Mouse (Mus musculus) hindbrain, embryonic 12.5 days (tissue): ENCODE data around the gene Auh. TPM values are rescaled to one million over a fixed set of nuclear protein-coding genes. Genes with fewer than 3 reads are reported as not detected.

Source experiments
- ATAC-seq: fragments of 200-750 bp; cut with Nextera tagmentation; 2 replicates; pipeline ENCODE4 v1.8.0; 2017; ENCODE audit warnings: moderate TSS enrichment; ENCODE audit not compliant: low FRiP score
- H3K27ac ChIP-seq: fragments of 300-500 bp; sonication (generic); 2 replicates; pipeline ENCODE4 v1.5.1; 2016; ENCODE audit warnings: mild to moderate bottlenecking
- H3K27me3 ChIP-seq: fragments of 300-500 bp; sonication (generic); 2 replicates; pipeline ENCODE4 v1.6.1; 2016; ENCODE audit warnings: mild to moderate bottlenecking
- H3K36me3 ChIP-seq: fragments of 300-500 bp; sonication (generic); 2 replicates; pipeline ENCODE4 v1.6.1; 2016; ENCODE audit warnings: mild to moderate bottlenecking
- H3K4me1 ChIP-seq: fragments of 300-500 bp; sonication (generic); 2 replicates; pipeline ENCODE4 v1.6.1; 2016
- H3K4me2 ChIP-seq: fragments of 300-500 bp; sonication (generic); replicated peaks from 2 replicates; pipeline ENCODE4 v1.6.1; 2016; ENCODE audit warnings: mild to moderate bottlenecking
- H3K4me3 ChIP-seq: fragments of 300-500 bp; sonication (generic); 2 replicates; pipeline ENCODE4 v1.5.1; 2016; ENCODE audit warnings: mild to moderate bottlenecking
- H3K9ac ChIP-seq: fragments of 300-500 bp; sonication (generic); 2 replicates; pipeline ENCODE4 v1.6.1; 2016; ENCODE audit warnings: mild to moderate bottlenecking, moderate library complexity
- H3K9me3 ChIP-seq: fragments of 300-500 bp; sonication (generic); replicated peaks from 2 replicates; pipeline ENCODE4 v1.6.1; 2016; ENCODE audit warnings: mild to moderate bottlenecking
- WGBS: fragments of 180-500 bp; shearing (Covaris S2); methylation state at CpG from one replicate; pipeline ENCODE4 v1.1.7; 2016; 5-methylcytosine and 5-hydroxymethylcytosine counted together
- polyA plus RNA-seq: library from polyadenylated mRNA; unstranded; fragments of >200 nt; fragmentation: Nextera tagmentation; extraction: Ambion mirVana; gene quantifications from 2 replicates; pipeline ENCODE4 v1.2.1, GENCODE M21; 2016

Gene Auh
- polyA plus RNA-seq, 1 experiment from 2014 or later = 47.7 TPM

GRCm38 (mm10) chr13:52802482-52802881 is 127.0 kb downstream of the Auh start:
- no peak overlapping the region for H3K4me2 ChIP-seq
- WGBS = 77% methylated on average over 4 of the region's 4 CpGs
- no peaks in the 10 kb centered on the region for H3K4me1 ChIP-seq
- H3K27me3 ChIP-seq = no peaks in the 10 kb centered on the region; the same call in 1 of the 2 replicates
- no peak overlapping the region for H3K9ac ChIP-seq
- H3K36me3 ChIP-seq = no peaks in the 10 kb centered on the region
- H3K27ac ChIP-seq = no peak overlapping the region
- H3K9me3 ChIP-seq = no peaks in the 10 kb centered on the region
- H3K4me3 ChIP-seq = no peak overlapping the region
- no peak for ATAC-seq

- H3K27me3 ChIP-seq = no peaks in the 10 kb centered on the region; the same call in 1 of the 2 replicates
- no peaks in the 10 kb centered on the region for H3K9me3 ChIP-seq
- H3K27ac ChIP-seq = no peak overlapping the region
- H3K9ac ChIP-seq = no peak overlapping the region
- WGBS = 53% methylated on average over 4 of the region's 4 CpGs
- no peaks in the 10 kb centered on the region for H3K36me3 ChIP-seq
- no peak for ATAC-seq
- H3K4me3 ChIP-seq = no peak overlapping the region
- H3K4me1 ChIP-seq = no peaks in the 10 kb centered on the region
- no peak overlapping the region for H3K4me2 ChIP-seq
Observed at GRCm38 (mm10) chr13:52800687-52801341, 128.7 kb downstream of the Auh start.

- WGBS = 75% methylated on average over 2 of the region's 2 CpGs
- H3K9me3 ChIP-seq = no peaks in the 10 kb centered on the region
- H3K27ac ChIP-seq = no peak overlapping the region
Observed at GRCm38 (mm10) chr13:52800091-52800490, 129.4 kb downstream of the Auh start.

GRCm38 (mm10) chr13:52794232-52794631 is 135.2 kb downstream of the Auh start:
- no peak for ATAC-seq

More at GRCm38 (mm10) chr13:52800091-52800490, 129.4 kb downstream of the Auh start:
- Histone ChIP-seq H3K27me3 (no peaks in the 10 kb centered on the region; the same call in 1 of the 2 replicates), H3K9ac (no peak overlapping the region), H3K4me2 (no peak overlapping the region), H3K4me1 (no peaks in the 10 kb centered on the region), H3K4me3 (no peak overlapping the region), H3K36me3 (no peaks in the 10 kb centered on the region)
- no peak for ATAC-seq

GRCm38 (mm10) chr13:52793434-52793989 is 136.0 kb downstream of the Auh start:
- WGBS = 93% methylated on average over 13 of the region's 13 CpGs
- no peak for ATAC-seq

More at GRCm38 (mm10) chr13:52794232-52794631, 135.2 kb downstream of the Auh start:
- Histone ChIP-seq H3K4me2 (no peak overlapping the region), H3K36me3 (no peaks in the 10 kb centered on the region), H3K9ac (no peak overlapping the region), H3K27ac (no peak overlapping the region), H3K4me1 (no peaks in the 10 kb centered on the region), H3K9me3 (no peaks in the 10 kb centered on the region), H3K27me3 (no peaks in the 10 kb centered on the region; the same call in 1 of the 2 replicates), H3K4me3 (no peak overlapping the region)
- 89% methylated on average over 4 of the region's 4 CpGs for WGBS

GRCm38 (mm10) chr13:52792242-52792844 is 137.1 kb downstream of the Auh start:
- no peak overlapping the region for H3K4me2 ChIP-seq
- no peak overlapping the region for H3K4me3 ChIP-seq
- no peak overlapping the region for H3K9ac ChIP-seq
- no peaks in the 10 kb centered on the region for H3K27me3 ChIP-seq
- no peaks in the 10 kb centered on the region for H3K9me3 ChIP-seq
- H3K27ac ChIP-seq = no peak overlapping the region
- no peaks in the 10 kb centered on the region for H3K4me1 ChIP-seq
- WGBS = 91% methylated on average over 9 of the region's 9 CpGs
- H3K36me3 ChIP-seq = no peaks in the 10 kb centered on the region
- ATAC-seq = no peak

More at GRCm38 (mm10) chr13:52793434-52793989, 136.0 kb downstream of the Auh start:
- Histone ChIP-seq H3K9ac (no peak overlapping the region), H3K4me3 (no peak overlapping the region), H3K4me2 (no peak overlapping the region), H3K4me1 (no peaks in the 10 kb centered on the region), H3K27me3 (no peaks in the 10 kb centered on the region; the same call in 1 of the 2 replicates), H3K36me3 (no peaks in the 10 kb centered on the region), H3K27ac (no peak overlapping the region), H3K9me3 (no peaks in the 10 kb centered on the region)

- WGBS = 81% methylated on average over 5 of the region's 5 CpGs
- H3K36me3 ChIP-seq = no peaks in the 10 kb centered on the region
- H3K9me3 ChIP-seq = no peaks in the 10 kb centered on the region
- no peak overlapping the region for H3K4me2 ChIP-seq
- ATAC-seq = no peak
- H3K9ac ChIP-seq = no peak overlapping the region
- no peak overlapping the region for H3K27ac ChIP-seq
- no peak overlapping the region for H3K4me3 ChIP-seq
- H3K4me1 ChIP-seq = no peaks in the 10 kb centered on the region
- no peaks in the 10 kb centered on the region for H3K27me3 ChIP-seq
Observed at GRCm38 (mm10) chr13:52790894-52791293, 138.6 kb downstream of the Auh start.

Other genes with a start within 250 kb of the Auh start
- 39.6 and 44.7 TPM in 2 replicates for gene Nfil3, start 51.4 kb upstream of the Auh start, polyA plus RNA-seq